Mouse (Mus musculus) urinary bladder, adult 18-20 months (tissue): ENCODE results near the gene Fam72a.

Source experiments
- DNase-seq, 2 experiments: peaks; one replicate each; pipeline ENCODE4 v3.0.0; 2022; ENCODE audit warnings: low spot score in 2 of 2, mixed read lengths in 2 of 2

Gene Fam72a

DNA sequence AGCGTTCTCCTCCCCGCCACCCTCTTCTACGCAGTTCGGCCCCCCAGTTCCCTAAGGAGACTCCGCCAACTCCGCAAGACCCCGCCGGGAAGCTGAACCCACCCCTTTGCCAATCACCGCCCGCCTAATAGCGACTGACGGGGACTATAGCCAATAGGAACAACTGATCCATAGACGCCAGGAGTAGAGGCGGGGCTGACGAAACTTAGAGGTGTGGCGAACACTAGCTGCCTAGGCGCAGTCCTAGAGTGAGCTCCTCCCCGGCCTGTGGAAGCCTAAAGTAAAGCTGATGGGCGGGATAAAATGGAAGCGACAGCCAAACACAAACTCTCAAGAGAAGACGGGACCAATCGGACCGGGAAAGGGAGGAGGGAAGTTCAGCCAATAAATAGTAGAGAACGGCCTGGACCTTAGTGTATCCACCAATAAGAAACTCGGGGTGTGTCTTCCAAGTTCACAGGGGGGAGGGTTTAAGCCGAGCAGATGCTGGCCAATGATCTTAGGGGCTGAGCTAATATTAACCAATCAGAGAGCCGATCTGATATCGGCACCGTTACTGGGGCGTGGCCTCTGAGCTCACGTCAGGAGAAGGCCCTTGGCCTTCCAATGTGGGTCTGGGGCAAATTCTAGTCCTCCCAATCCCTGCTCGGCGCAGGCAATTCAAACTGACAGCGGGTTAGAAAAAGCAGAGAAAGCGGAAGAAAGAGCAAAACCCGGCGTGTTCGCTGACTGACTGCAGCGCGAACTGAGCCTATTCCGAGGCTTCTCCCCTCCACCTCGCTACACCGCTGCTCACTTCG, at the start of gene Fam72a, which contains the start of gene Srgap2:
Fam72a (plus strand) TSS at position 623 of the 800 bp plus-strand sequence.
Srgap2 (minus strand) TSS at position 72 of the 800 bp plus-strand sequence.
- peak; percentile 96 to 98 for DNase-seq

- DNase-seq, result no peak
Observed at GRCm38 (mm10) chr1:131478770-131479305, 48.9 kb upstream of the Fam72a start.

GRCm38 (mm10) chr1:131481391-131481790, 46.3 kb upstream of the Fam72a start:
- DNase-seq, result no peak

GRCm38 (mm10) chr1:131482242-131482641, 45.5 kb upstream of the Fam72a start:
- no peak for DNase-seq

DNA sequence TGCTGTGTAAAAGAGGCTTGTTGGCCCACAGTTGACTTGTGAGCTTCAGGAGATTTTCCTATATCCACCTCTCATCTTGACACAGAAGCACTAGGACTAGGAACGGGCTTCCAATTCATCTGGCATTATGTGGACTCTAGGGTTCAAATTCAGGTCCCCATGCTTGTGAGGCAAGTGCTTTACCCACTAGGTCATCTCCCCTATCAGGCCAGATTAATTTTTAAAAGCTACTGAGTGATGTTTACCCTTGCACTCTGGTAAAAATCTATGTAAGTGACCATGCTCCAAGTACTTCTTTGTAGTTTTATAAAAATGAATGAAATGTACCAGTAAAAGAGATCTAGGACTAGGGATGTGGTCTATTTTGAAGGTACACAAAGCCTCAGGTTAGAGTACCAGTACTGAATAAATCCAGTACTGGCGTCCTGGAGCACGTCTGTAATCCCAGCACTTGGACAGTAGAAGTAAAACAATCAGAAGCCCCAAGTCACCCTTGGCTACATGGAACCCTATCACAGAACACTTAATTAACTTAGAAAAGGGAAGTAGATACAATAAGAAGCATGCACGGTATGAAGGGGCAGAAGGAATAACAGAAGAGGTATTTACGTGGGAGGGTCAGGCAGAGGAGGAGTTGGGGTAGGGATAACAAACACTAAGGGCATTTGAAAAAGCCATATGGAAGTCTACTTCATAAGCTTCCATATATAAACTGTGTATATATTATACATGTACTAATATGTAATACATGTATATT, 41.4 kb upstream of the Fam72a start:
- no peak for DNase-seq

- no peak for DNase-seq
Observed at GRCm38 (mm10) chr1:131489312-131489711, 38.4 kb upstream of the Fam72a start.

DNA sequence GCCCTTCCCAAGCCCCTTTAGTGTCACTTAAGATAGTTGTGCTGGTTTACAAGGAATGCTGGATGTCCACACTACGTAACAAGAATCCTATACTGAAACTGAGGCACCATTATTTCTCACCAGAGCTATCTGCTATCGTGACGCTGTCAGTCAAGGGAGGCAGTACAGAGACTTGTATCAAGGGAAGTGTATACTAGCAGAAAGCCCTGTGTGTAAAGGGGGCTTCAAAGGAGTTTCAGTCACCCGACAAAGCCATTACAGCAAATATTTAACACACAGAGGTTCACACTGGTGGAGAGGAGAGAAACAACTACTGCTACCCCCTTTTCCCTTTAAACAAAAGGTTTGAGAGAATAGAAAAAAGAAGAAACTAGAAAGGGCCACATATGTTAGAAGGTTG, 36.1 kb upstream of the Fam72a start:
- DNase-seq, result no peak

- no peak for DNase-seq
Observed at GRCm38 (mm10) chr1:131492360-131492759, 35.3 kb upstream of the Fam72a start.

- DNase-seq, result no peak
Observed at GRCm38 (mm10) chr1:131493966-131494898, 33.5 kb upstream of the Fam72a start.

GRCm38 (mm10) chr1:131498231-131498630, 29.5 kb upstream of the Fam72a start:
- no peak for DNase-seq

DNA sequence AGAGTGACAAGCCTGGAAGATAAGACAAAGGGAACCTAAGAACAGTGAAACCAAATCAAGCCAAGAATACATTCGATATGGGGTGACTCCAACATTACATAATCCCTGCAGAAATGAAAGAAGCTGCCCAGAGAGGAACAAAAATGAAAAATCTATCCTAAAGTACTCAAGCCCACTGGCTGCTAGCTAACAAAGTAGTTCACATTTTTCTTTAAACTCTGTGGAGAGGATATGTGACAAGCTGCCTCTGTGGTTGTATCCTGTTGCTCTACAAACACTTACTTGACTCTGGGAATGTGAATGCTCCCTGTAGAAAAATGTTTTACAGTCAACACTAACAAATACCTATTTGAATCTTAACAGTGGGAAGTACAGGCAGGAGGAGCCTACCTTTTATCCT, 26.0 kb upstream of the Fam72a start:
- DNase-seq, result no peak

GRCm38 (mm10) chr1:131511131-131511530, 16.6 kb upstream of the Fam72a start:
- DNase-seq, result no peak

- no peak for DNase-seq
Observed at GRCm38 (mm10) chr1:131511661-131512500, 15.8 kb upstream of the Fam72a start.

DNA sequence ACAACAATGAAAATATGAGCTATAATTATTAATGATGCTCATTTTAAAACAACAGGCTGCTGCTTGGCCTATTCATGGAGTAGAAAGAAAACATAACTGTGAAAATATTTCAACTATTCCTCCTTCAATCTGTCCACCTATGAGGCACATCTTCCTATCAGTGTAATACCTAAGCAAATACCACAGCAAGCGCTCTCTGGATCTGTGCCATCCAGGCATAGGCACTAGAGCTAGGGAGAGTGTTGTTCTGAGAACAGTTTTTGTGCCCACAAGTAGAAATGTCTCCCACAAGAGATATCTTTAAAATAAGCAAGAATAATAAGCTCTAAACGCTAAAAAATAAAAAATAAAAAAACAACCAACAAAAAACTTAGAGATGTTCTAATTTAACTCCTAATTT, 14.6 kb upstream of the Fam72a start:
- no peak for DNase-seq

DNA sequence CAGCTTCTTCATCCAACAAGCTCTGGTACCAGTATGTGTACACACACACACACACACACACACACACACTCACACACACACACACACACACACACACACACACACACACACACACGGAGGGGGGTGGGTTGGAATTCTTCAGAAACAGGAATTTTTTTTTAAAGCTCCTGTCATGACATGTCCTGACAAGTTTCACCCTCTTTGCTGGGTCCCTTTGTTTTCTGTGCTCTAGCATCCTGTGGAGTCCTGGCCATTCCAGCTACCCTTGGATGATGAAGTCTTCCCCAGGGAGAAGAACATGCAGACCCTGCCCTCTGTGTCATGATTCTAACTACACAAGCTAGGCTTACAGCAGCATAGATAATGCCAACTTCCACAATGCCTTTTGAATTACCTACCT, 13.5 kb upstream of the Fam72a start:
- no peak for DNase-seq

DNA sequence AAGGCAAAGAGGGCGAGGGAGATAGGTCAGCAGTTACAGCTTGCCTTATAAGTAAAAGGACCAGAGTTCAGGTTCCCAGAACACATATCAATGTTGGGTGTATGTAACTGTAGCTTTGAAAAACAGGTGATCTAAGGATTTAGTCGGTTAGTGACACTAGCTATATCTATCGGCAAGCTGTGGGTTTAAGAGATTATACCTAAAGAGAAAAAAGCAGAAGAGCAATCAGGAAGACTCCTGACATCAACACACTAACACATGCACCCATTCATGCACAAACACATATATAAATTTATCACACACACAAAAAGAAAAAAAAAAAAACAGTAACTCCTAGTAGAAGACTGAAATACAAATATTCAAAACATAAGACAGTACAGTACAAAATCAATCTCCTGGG, 11.1 kb upstream of the Fam72a start:
- DNase-seq, result no peak

DNA sequence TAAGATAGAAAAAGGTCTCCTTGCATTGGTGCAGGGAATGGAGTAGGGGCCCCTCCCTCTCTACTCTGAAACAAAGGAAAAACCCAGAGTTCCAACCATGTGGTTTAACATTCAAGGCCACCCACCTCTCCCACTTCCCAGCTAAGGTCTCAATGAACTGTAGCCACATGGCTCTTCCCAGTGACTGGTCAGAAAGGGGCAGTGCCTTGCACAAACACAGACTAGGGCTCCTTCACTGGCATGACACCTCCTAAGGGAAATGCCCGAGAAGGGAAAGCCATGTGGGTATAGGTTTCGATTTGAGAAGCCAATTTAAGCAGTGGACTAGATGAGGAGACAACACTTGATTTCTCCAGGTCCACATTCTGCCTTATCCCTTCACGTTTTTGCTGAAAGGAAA, 3.9 kb upstream of the Fam72a start:
- DNase-seq, result no peak

GRCm38 (mm10) chr1:131525101-131525585, 2.6 kb upstream of the Fam72a start:
- DNase-seq, result peak in 1 of 2 experiments; percentile 39

DNA sequence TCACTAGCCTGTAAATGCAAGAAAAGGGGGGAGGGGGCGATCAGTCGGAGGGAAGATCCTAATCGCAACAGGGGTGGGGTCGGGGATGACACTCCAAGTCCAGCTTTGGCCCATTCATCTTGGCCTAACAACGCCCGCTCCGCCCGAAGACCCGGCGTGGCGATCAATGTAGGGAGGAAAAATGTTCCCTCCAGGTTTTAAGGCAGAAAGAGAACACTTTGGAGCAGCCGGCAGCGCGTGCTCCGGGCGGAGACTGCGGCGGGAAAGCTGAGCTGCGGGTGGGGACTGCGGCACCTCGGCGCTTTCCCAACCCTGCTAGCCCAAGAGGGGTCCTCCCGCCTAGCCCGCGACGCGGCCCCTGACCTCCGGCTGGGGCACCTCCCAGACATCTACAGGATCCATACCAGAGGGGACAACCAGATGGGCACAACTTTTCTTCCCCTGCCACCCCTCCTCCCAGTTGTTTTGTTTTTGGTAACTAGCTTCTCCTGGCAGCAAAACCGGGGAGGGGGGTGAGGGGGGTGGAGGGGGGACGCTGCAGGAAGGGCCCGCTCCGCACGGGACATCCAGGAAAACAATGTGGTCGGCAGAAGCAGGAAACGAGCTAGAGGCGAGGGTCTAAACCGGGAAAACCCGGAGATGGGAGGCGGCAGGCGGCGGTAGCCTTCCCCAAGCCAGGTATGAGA, 2.0 kb upstream of the Fam72a start:
- peak in 1 of 2 experiments; percentile 36 for DNase-seq
